Mouse (Mus musculus) yolk sac, embryonic 10.5 days (tissue): Measurements from ENCODE around the gene Akr1c18.

Experiments used
- DNase-seq: peaks from one replicate; pipeline ENCODE4 v3.0.0-alpha.2; 2017; ENCODE audit warnings: low spot score

Akr1c18 gene

GRCm38 (mm10) chr13:4102721-4103120, 47.7 kb downstream of the Akr1c18 start:
- DNase-seq, result no peak

DNA sequence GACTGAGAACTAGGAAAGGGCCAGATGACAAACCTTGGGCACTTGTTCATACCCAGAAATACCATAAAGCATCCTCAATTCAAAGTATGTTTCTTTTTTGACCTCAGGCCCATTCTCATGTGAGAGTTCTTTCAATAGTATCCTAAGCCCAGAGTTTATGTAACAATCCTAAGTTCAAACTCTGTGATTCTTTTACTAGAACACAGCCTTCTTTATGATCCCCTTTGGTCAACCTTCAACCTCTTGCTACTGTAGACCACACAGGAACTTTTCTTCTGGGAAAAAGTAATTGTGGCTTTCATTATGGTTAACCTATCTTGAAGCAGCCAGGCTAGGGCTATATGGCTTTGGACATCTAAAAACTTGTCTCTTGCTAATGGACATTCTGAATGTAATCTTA, 48.8 kb downstream of the Akr1c18 start:
- DNase-seq, result no peak
